Mouse (Mus musculus): ENCODE measurements at regions not wholly inside any gene's neighbourhood (a gene's known extent, or its start where the extent isn't known, plus 50 kb on each side); places are given as distances from the start of the nearest gene placed in this dataset.
"Not testable (repeated sequence)": the region's sequence is repeated elsewhere in the genome, so short reads cannot be mapped to it uniquely, and the experiment has no call there.

DNA sequence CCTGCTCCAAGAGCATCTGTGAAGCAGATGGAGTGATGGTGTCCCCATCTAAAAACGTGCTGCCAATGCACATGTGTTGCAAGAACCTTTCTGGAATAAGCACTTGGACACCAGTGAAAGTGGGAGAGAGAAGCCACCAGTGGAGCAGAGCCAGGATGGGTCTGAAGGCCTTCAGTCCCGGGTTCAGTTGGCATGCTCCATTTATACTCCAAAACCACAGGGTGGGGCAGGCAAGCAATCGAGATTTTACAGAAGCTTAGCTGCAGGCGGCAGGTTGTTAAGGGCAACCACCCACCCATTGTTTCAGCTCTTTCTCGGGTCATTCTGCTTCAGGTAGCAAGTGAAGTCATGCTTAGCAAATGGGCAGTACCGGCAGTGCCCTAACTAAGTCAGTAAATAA is 51.8 kb upstream of the Sv2b start:
- DNase-seq (ENCODE audit: low read depth), result no peak

GRCm38 (mm10) chr7:75362541-75362940 is 53.5 kb upstream of the Sv2b start:
- no peak for DNase-seq (ENCODE audit: low read depth)

DNA sequence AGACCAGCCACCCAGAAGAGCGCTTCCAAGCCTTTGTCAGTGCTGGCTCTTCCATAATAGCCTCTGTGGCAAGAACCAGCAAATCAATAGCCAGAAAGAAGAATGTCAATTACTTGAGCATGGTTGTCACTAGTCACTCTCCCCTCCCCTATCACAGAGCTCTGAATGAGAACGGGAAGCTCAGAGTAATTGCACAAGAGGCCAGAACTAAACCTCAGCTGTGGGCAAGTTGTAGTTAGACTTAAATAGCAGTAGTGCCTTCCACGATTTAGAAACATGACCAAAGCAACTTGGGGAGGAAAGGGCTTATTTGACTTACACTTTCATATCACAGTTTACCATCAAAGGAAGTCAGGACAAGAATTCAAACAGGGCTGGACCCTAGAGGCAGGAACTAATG is 56.4 kb upstream of the Sv2b start:
- no peak for DNase-seq (ENCODE audit: low read depth)

DNA sequence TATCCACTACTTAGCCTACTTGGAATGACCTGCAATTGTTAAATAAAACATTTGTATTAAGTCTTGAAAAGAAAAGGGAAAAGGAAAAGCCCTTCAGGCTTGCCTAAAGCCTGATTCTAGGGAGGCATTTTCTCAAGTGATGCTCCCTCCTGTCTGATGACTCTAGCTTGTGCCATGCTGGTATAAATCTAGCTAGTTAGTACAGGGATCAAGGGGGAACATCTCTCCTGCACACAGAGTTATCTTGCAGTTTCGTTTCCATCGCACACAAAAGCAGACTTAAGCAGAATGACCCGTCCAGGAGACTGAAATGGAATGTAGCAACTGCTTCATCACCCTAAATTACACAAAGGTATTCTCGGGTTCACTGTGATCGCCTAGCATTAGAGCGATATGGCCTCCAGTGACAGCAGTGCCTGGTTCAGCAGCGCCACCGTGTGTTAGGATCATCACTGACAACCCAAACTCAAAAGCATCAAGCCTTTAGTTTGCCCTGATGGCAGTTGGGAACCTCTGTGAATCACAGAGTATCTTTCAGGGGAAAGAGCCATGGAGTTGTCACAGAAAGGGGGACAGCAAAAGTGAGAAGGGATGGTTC is 57.3 kb upstream of the Sv2b start:
- peak; percentile 67 for DNase-seq (ENCODE audit: low read depth)

GRCm38 (mm10) chr7:75368315-75368714 is 59.3 kb upstream of the Sv2b start:
- DNase-seq (ENCODE audit: low read depth), result no peak

DNA sequence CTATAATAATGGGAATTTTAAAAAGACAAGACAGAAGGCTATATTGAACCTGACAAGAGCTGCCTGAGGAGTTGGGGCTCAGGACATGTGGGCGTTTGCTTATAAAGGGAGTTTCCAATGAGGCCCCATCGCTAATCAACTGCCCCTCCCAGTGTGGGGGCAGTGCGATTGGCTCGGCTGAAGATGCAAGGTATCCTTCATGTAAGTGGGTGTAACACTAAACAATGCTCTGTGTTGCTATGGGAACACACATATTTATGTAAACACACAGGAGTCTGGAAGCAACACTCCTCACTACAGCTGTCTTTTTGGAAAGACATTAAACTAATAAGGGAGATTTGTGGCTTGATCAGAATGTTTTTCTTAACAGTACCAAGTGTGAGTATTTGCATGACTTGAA is 60.3 kb upstream of the Sv2b start:
- no peak for DNase-seq (ENCODE audit: low read depth)

GRCm38 (mm10) chr7:75370595-75371519 is 61.8 kb upstream of the Sv2b start:
- peak; percentile 76 for DNase-seq (ENCODE audit: low read depth)

DNA sequence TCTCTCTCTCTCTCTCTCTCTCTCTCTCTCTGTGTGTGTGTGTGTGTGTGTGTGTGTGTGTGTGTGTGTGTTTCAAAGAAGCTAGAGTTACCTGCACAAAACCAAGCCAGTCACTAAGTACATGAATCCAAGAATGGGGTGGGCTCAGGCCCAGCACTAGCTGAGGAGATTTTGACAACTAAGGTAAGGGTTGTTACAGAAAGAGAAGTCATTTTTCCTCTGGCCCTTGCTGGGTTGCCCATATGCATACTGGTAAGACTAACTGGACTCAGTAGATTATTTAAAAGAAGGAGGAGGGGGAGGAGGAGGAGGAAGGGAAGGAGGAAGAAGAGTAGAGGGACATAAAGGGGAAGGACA is 62.4 kb upstream of the Sv2b start:
- DNase-seq (ENCODE audit: low read depth), result no peak

- DNase-seq (ENCODE audit: low read depth), result peak; percentile 63
Measured at GRCm38 (mm10) chr7:75371991-75372390, 62.9 kb upstream of the Sv2b start.

GRCm38 (mm10) chr7:75372892-75373444 is 63.9 kb upstream of the Sv2b start:
- no peak for DNase-seq (ENCODE audit: low read depth)

DNA sequence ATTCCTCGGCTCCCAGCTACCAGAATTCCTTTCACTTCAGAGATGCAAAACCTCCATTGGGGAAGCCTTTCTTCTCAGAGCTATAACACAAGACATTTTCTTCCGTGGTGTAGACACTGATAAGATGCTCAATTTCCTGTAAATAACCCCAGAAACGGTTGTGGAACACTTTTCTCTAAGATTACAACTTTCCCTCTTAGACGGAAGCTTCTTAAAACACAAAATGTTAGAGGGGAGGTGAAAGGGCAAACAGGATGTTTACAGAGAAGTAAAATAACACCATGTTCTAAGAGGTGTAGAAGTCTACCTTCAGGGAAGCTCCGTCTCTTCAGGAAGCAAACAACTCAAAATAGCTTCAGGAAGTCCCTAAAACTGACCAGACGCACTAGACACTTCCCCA is 65.4 kb upstream of the Sv2b start:
- DNase-seq (ENCODE audit: low read depth), result no peak

GRCm38 (mm10) chr7:75379595-75379994 is 70.5 kb upstream of the Sv2b start:
- no peak for DNase-seq (ENCODE audit: low read depth)

DNA sequence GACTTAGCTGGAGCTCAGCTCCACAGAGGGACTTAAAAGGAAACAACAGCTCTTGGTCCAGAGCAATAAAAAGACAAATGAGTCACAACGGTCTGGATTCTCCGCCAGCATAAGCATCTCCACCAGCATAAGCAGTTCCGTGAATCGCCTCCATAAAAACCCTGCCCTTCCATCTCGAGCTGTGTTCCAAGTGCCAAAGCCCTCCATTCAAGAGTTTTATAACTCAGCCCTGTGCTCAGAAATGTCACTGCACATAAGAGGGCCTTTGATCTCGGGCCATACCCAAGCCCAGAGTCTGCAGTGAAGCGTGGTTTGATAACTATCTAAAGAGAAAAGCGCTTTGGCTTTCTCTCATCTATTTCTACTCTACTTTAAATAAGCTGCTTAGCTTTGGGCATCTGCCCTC is 70.8 kb upstream of the Akap13 start:
- DNase-seq (ENCODE audit: low read depth), result no peak

- no peak for DNase-seq (ENCODE audit: low read depth)
Measured at GRCm38 (mm10) chr7:75387033-75387432, 68.3 kb upstream of the Akap13 start.

DNA sequence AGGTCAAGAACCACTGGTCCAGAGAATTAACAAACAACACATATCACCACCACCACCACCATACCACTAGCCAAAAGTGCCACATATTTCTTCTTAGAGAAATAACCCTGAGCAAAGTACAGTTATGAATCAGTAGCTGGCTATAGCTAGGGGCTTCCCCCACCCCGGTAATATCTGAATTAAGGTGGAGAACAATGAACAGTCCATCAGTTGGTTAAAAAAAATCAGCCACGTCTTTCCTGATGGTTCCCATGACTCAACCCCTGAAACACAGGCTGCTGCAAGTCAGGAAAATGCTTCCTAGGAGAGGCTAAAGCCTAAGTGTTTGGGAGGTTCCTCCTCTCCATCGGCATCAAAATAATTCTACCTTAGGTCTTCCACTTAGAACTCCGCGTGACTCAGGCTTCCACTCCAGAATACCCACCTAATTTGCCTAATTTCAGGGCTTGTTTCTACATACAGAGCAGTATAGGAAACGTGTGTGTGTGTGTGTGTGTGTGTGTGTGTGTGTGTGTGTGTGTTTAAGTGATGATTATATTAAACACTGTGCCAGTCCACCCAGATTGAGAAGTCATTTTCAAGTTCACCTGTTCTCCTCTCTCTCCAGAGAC is 67.4 kb upstream of the Akap13 start:
- DNase-seq (ENCODE audit: low read depth), result no peak

DNA sequence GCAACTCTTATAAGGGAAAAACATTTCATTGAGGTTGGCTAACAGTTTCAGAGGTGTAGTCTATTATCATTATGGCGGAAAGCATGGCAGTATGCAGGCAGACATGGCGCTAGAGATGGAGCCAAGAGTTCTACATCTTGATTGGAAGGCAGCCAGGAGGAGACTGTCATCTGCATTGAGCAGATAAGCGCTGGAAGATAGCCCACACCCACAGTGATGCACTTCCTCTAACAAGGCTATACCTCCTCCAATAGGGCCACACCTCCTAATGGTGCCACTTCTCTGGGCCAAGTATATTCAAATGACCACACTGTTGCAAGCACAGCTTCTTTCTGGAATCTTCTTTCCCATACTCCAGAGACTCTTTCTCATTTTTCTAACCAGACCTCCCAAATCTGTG is 65.2 kb upstream of the Akap13 start:
- DNase-seq (ENCODE audit: low read depth), result no peak

DNA sequence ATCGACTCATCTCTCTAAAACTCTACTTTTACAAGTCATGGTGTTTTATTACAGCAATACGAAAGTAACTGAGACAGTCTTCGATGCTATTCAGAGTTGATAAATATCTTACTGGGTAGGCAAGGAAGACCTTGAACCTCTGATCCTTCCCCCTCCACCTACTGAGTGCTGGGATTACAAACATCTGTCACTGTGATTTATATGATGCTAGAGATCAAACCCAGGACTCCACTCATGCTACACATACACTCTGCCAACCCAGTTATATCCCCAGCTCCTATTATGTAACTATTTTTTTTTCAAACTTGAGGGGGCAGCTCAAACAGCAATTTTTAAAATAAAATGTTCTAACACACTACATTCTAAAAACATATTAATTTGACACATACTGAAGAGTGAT is 62.6 kb upstream of the Akap13 start:
- no peak for DNase-seq (ENCODE audit: low read depth)

DNA sequence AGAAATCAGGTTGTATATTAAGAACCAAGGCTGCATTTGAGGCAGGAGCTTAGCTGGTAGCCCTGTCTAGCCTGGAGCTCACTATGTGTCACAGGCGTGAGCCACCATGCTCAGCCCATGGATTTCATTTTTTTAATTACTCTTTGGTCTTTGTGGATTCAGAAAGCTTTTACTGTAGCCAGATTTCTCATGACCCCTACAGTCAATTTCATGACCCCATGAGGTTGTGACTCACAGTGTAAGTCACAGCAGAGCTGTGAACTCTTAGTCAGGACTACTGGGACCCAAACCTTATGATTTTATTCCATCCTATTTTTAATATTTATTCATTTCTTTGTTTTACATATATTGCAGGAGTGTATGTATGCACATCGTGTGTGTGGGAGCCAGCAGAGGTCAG is 61.9 kb upstream of the Akap13 start:
- DNase-seq (ENCODE audit: low read depth), result no peak

- no peak for DNase-seq (ENCODE audit: low read depth)
Measured at GRCm38 (mm10) chr7:75394866-75395580, 60.3 kb upstream of the Akap13 start.

DNA sequence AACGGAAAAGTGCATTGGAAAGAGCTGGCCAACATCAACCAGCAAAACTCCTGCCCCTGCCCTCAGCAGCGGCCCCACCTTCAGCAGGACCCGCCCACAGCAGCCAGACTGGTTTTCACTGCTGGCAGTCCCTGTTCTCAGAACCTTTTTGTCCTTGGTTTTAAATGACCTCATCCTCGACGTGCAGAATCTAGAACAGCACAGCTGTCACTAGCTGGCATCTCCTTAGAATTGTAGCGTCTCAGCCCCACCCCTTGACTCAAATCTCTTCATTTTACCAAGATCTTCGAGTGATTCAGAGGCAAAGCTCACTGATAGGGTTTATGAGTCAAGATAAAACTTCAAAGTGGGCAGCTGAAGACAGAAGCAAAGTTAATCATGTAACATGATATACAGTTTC is 57.8 kb upstream of the Akap13 start:
- no peak for DNase-seq (ENCODE audit: low read depth)

GRCm38 (mm10) chr7:75398480-75398879 is 56.9 kb upstream of the Akap13 start:
- DNase-seq (ENCODE audit: low read depth), result not testable (repeated sequence)
